Comparison of ENCODE assay signal across 8 mouse cellular contexts in the genomic region with DNA sequence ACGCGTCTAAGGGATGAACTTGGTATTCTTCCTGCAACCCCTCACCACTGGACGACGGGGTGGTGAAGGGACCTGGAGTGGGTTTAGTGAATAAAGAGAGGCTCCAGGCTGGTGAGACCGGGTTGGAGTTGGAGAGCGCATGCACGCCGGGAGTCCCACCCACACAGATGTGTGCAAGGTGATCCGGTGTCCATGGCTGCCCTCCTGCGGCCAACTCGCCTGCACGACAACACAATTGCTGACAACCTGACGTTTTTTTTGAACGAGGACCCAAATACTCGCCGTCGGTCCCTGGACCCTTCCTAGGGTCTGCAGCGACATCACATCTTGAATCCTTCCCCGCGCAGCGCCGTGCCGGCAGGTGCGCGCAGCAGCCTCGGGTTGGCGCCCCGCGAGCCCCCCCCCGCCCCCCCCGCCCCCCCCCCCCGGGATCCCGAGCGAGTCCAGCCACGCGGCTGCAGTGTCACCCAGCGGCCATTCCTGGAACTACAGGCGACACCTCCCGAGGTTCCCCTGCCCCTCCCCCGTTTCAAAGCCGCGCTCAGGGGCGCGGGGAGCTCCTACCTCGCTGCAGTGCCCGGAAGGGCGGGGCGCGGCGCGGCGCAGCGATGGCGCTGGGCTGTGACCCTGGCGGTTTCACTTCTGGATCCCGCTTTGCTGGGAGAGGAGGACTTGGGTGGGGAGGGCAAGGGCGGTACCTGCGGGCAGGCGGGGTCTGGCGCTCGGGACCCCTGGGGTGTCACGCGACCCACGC. TPM values are rescaled to one million over a fixed set of nuclear protein-coding genes. Genes with fewer than 3 reads are reported as not detected.
DNase-seq lines count a peak whose midpoint lies in the region; ATAC-seq and TF ChIP-seq lines count a peak whose summit lies in the region.

No protein-coding gene starts in this region.

- ATAC-seq in embryonic facial prominence, embryonic 15.5 days (ENCODE audit: insufficient number of reproducible peaks, low FRiP score, low TSS enrichment, low read depth): peak; percentile 84
- peak; percentile 77 for ATAC-seq in heart, embryonic 13.5 days (ENCODE audit: extremely low read depth, insufficient number of reproducible peaks, low FRiP score, low TSS enrichment)
- peak; percentile 77 for ATAC-seq in kidney, postnatal 0 days (replicated peaks; ENCODE audit: low FRiP score, low read depth)
- ATAC-seq in liver, embryonic 12.5 days: peak; percentile 72

- H3K36me3 ChIP-seq in embryonic facial prominence, embryonic 15.5 days: no peaks in the 10 kb centered on the region
- no peaks in the 10 kb centered on the region for H3K36me3 ChIP-seq in heart, embryonic 13.5 days
- H3K36me3 ChIP-seq in kidney, postnatal 0 days (ENCODE audit: insufficient read depth, low read length): peaks cover 6% of the 10 kb centered on the region; the same call in 1 of the 2 replicates
- H3K36me3 ChIP-seq in liver, embryonic 12.5 days: peaks cover 27% of the 10 kb centered on the region; the same call in 1 of the 2 replicates
- no peaks in the 10 kb centered on the region; the same call in 1 of the 2 replicates for H3K36me3 ChIP-seq in splenic B cell, adult 2 months (ENCODE audit: control insufficient read depth, insufficient read depth, low read length, poor library complexity, severe bottlenecking)

- under 1% methylated on average over 64 of the region's 64 CpGs for WGBS in bone marrow, adult 2 months
- WGBS in embryonic facial prominence, embryonic 15.5 days: under 1% methylated on average over 61 of the region's 64 CpGs
- WGBS in heart, embryonic 13.5 days: 1% methylated on average over 53 of the region's 64 CpGs
- under 1% methylated on average over 48 of the region's 64 CpGs for WGBS in kidney, postnatal 0 days
- under 1% methylated on average over 46 of the region's 64 CpGs for WGBS in liver, embryonic 12.5 days (ENCODE audit: insufficient replicate concordance)

- H3K27ac ChIP-seq in bone marrow, adult 2 months (ENCODE audit: control insufficient read depth, insufficient read depth, low read depth, low read length, poor library complexity): peak overlapping the region; percentile 89
- 0 out of 2 replicates have a peak overlapping the region, but pooled peaks have one; percentile 12 for H3K27ac ChIP-seq in embryonic facial prominence, embryonic 15.5 days (replicated peaks)
- no peak overlapping the region; the same call in 1 of the 2 replicates for H3K27ac ChIP-seq in heart, embryonic 13.5 days (replicated peaks)
- 0 out of 2 replicates have a peak overlapping the region, but pooled peaks have one; percentile 36 for H3K27ac ChIP-seq in kidney, postnatal 0 days
- H3K27ac ChIP-seq in liver, embryonic 12.5 days: peak overlapping the region; percentile 20; the same call in 1 of the 2 replicates

- TF ChIP-seq POLR2A in bone marrow, adult 2 months (IDR thresholded peaks at IDR 0.05; ENCODE audit: borderline replicate concordance, control insufficient read depth, low read depth, low read length): peak; percentile 60; the same call in 1 of the 2 replicates

- peak overlapping the region; percentile 93 for H3K4me2 ChIP-seq in embryonic facial prominence, embryonic 15.5 days (replicated peaks)
- peak overlapping the region; percentile 93 for H3K4me2 ChIP-seq in heart, embryonic 13.5 days
- peak overlapping the region; percentile 82 for H3K4me2 ChIP-seq in kidney, postnatal 0 days (ENCODE audit: low read length)
- H3K4me2 ChIP-seq in liver, embryonic 12.5 days: peak overlapping the region; percentile 91

- peak overlapping the region; percentile 50; the same call in 1 of the 2 replicates for H3K9ac ChIP-seq in embryonic facial prominence, embryonic 15.5 days
- peak overlapping the region; percentile 81 for H3K9ac ChIP-seq in heart, embryonic 13.5 days
- H3K9ac ChIP-seq in kidney, postnatal 0 days (ENCODE audit: low read depth, low read length): peak overlapping the region; percentile 50; the same call in 1 of the 2 replicates
- peak overlapping the region; percentile 63 for H3K9ac ChIP-seq in liver, embryonic 12.5 days

- peak; percentile 60 for TF ChIP-seq CTCF in bone marrow, adult 2 months (IDR thresholded peaks at IDR 0.05; ENCODE audit: control insufficient read depth, insufficient read depth, low read length)
- peak; percentile 66 for TF ChIP-seq CTCF in kidney, postnatal 0 days (IDR thresholded peaks at IDR 0.05; ENCODE audit: low read depth)

- H3K4me3 ChIP-seq in bone marrow, adult 2 months (replicated peaks; ENCODE audit: control insufficient read depth, low read depth, low read length): peak overlapping the region; percentile 65
- H3K4me3 ChIP-seq in embryonic facial prominence, embryonic 15.5 days (replicated peaks): peak overlapping the region; percentile 62
- H3K4me3 ChIP-seq in heart, embryonic 13.5 days: peak overlapping the region; percentile 70
- H3K4me3 ChIP-seq in kidney, postnatal 0 days (replicated peaks; ENCODE audit: low read depth, low read length): peak overlapping the region; percentile 52
- H3K4me3 ChIP-seq in liver, embryonic 12.5 days: peak overlapping the region; percentile 66

- DNase-seq in B cell, adult 2 months: peak; percentile 99
- DNase-seq in kidney, postnatal 0 days (ENCODE audit: low spot score): peak; percentile 86
- DNase-seq in naive thymus-derived CD4-positive, alpha-beta T cell, adult 2 months (ENCODE audit: low read depth): peak; percentile 99
- peak; percentile 98 for DNase-seq in splenic B cell, adult 2 months (ENCODE audit: low read depth, low spot score)

- no peaks in the 10 kb centered on the region; the same call in 1 of the 2 replicates for H3K4me1 ChIP-seq in bone marrow, adult 2 months (ENCODE audit: control insufficient read depth, insufficient read depth, low read length)
- peaks cover 21% of the 10 kb centered on the region for H3K4me1 ChIP-seq in embryonic facial prominence, embryonic 15.5 days
- peaks cover 12% of the 10 kb centered on the region for H3K4me1 ChIP-seq in heart, embryonic 13.5 days
- no peaks in the 10 kb centered on the region for H3K4me1 ChIP-seq in kidney, postnatal 0 days (replicated peaks; ENCODE audit: insufficient read depth, low read length)
- H3K4me1 ChIP-seq in liver, embryonic 12.5 days: peaks cover 16% of the 10 kb centered on the region

- no peaks in the 10 kb centered on the region for H3K9me3 ChIP-seq in embryonic facial prominence, embryonic 15.5 days (replicated peaks)
- no peaks in the 10 kb centered on the region for H3K9me3 ChIP-seq in heart, embryonic 13.5 days
- H3K9me3 ChIP-seq in kidney, postnatal 0 days (replicated peaks; ENCODE audit: low read length): no peaks in the 10 kb centered on the region
- no peaks in the 10 kb centered on the region for H3K9me3 ChIP-seq in liver, embryonic 12.5 days (replicated peaks)

- peaks cover 18% of the 10 kb centered on the region for H3K27me3 ChIP-seq in embryonic facial prominence, embryonic 15.5 days
- peaks cover 69% of the 10 kb centered on the region for H3K27me3 ChIP-seq in heart, embryonic 13.5 days (replicated peaks)
- H3K27me3 ChIP-seq in kidney, postnatal 0 days (ENCODE audit: insufficient read depth, low read length): no peaks in the 10 kb centered on the region; the same call in 1 of the 2 replicates
- peaks cover 76% of the 10 kb centered on the region for H3K27me3 ChIP-seq in liver, embryonic 12.5 days (replicated peaks)
- H3K27me3 ChIP-seq in splenic B cell, adult 2 months (ENCODE audit: control insufficient read depth, insufficient read depth, low read length, poor library complexity, severe bottlenecking): no peaks in the 10 kb centered on the region; the same call in 1 of the 2 replicates

RNA-seq across cellular contexts. Expression of a gene that starts 11.3 kb away (rescaled TPM):
- polyA plus RNA-seq in bone marrow, adult 2 months (2011; ENCODE audit: insufficient read depth, insufficient read length, low replicate concordance, missing spikeins): 0.85 TPM in 1 of 2 replicates, not detected in the other
- polyA plus RNA-seq in embryonic facial prominence, embryonic 15.5 days (2015; fragmentation: Nextera tagmentation; extraction: Ambion mirVana): 16.2 and 22.4 TPM in 2 replicates
- 2.2 and 2.9 TPM in 2 replicates for polyA plus RNA-seq in heart, embryonic 13.5 days (2015; fragmentation: Nextera tagmentation; extraction: Ambion mirVana)
- 66.9 and 73.2 TPM in 2 replicates for polyA plus RNA-seq in kidney, postnatal 0 days (2015; fragmentation: Nextera tagmentation; extraction: Ambion mirVana)
- polyA plus RNA-seq in liver, embryonic 12.5 days (2016; fragmentation: Nextera tagmentation; extraction: Ambion mirVana): 20.1 and 22.0 TPM in 2 replicates

RNA-seq across cellular contexts. Expression of a gene that starts 18.8 kb away (rescaled TPM):
- polyA plus RNA-seq in bone marrow, adult 2 months (2011; ENCODE audit: insufficient read depth, insufficient read length, low replicate concordance, missing spikeins): 25.3 and 33.9 TPM in 2 replicates
- polyA plus RNA-seq in embryonic facial prominence, embryonic 15.5 days (2015; fragmentation: Nextera tagmentation; extraction: Ambion mirVana): 109 and 111 TPM in 2 replicates
- polyA plus RNA-seq in heart, embryonic 13.5 days (2015; fragmentation: Nextera tagmentation; extraction: Ambion mirVana): 93.8 and 113 TPM in 2 replicates
- polyA plus RNA-seq in kidney, postnatal 0 days (2015; fragmentation: Nextera tagmentation; extraction: Ambion mirVana): 155 and 158 TPM in 2 replicates
- 64.8 and 67.4 TPM in 2 replicates for polyA plus RNA-seq in liver, embryonic 12.5 days (2016; fragmentation: Nextera tagmentation; extraction: Ambion mirVana)

RNA-seq across cellular contexts. Expression of a gene that starts 45.3 kb away (rescaled TPM):
- 0.97 and 2.4 TPM in 2 replicates for polyA plus RNA-seq in bone marrow, adult 2 months (2011; ENCODE audit: insufficient read depth, insufficient read length, low replicate concordance, missing spikeins)
- 60.7 and 64.0 TPM in 2 replicates for polyA plus RNA-seq in embryonic facial prominence, embryonic 15.5 days (2015; fragmentation: Nextera tagmentation; extraction: Ambion mirVana)
- polyA plus RNA-seq in heart, embryonic 13.5 days (2015; fragmentation: Nextera tagmentation; extraction: Ambion mirVana): 48.1 and 49.0 TPM in 2 replicates
- 36.1 and 41.1 TPM in 2 replicates for polyA plus RNA-seq in kidney, postnatal 0 days (2015; fragmentation: Nextera tagmentation; extraction: Ambion mirVana)
- 5.5 and 5.6 TPM in 2 replicates for polyA plus RNA-seq in liver, embryonic 12.5 days (2016; fragmentation: Nextera tagmentation; extraction: Ambion mirVana)

RNA-seq across cellular contexts. Expression of a gene that starts 57.3 kb away (rescaled TPM):
- 2.4 and 2.7 TPM in 2 replicates for polyA plus RNA-seq in bone marrow, adult 2 months (2011; ENCODE audit: insufficient read depth, insufficient read length, low replicate concordance, missing spikeins)
- 13.7 and 16.8 TPM in 2 replicates for polyA plus RNA-seq in embryonic facial prominence, embryonic 15.5 days (2015; fragmentation: Nextera tagmentation; extraction: Ambion mirVana)
- polyA plus RNA-seq in heart, embryonic 13.5 days (2015; fragmentation: Nextera tagmentation; extraction: Ambion mirVana): 19.0 and 19.1 TPM in 2 replicates
- polyA plus RNA-seq in kidney, postnatal 0 days (2015; fragmentation: Nextera tagmentation; extraction: Ambion mirVana): 16.1 and 17.4 TPM in 2 replicates
- polyA plus RNA-seq in liver, embryonic 12.5 days (2016; fragmentation: Nextera tagmentation; extraction: Ambion mirVana): 3.5 and 3.8 TPM in 2 replicates
